Mouse (Mus musculus) limb, embryonic 12.5 days (tissue): ENCODE results near the gene Zfp933. TPM values are rescaled to one million over a fixed set of nuclear protein-coding genes. Genes with fewer than 3 reads are reported as not detected.
"Not testable (repeated sequence)": the region's sequence is repeated elsewhere in the genome, so short reads cannot be mapped to it uniquely, and the experiment has no call there.

Experiments used
- ATAC-seq: fragments of 200-750 bp; cut with Nextera tagmentation; 2 replicates; pipeline ENCODE4 v1.8.0; 2017; ENCODE audit warnings: low read depth, moderate TSS enrichment; ENCODE audit not compliant: insufficient number of reproducible peaks, insufficient read depth, low FRiP score, low TSS enrichment
- H3K27ac ChIP-seq: fragments of 300-500 bp; sonication (generic); 2 replicates; pipeline ENCODE4 v1.5.1; 2016; ENCODE audit warnings: mild to moderate bottlenecking, moderate library complexity
- H3K27me3 ChIP-seq: fragments of 300-500 bp; sonication (generic); 2 replicates; pipeline ENCODE4 v1.6.1; 2016; ENCODE audit warnings: mild to moderate bottlenecking, moderate library complexity
- H3K36me3 ChIP-seq: fragments of 300-500 bp; sonication (generic); 2 replicates; pipeline ENCODE4 v1.6.1; 2016; ENCODE audit warnings: mild to moderate bottlenecking, moderate library complexity
- H3K4me1 ChIP-seq: fragments of 300-500 bp; sonication (generic); replicated peaks from 2 replicates; pipeline ENCODE4 v1.6.1; 2016
- H3K4me2 ChIP-seq: fragments of 300-500 bp; sonication (generic); 2 replicates; pipeline ENCODE4 v1.6.1; 2016; ENCODE audit warnings: mild to moderate bottlenecking, moderate library complexity
- H3K4me3 ChIP-seq: fragments of 300-500 bp; sonication (generic); replicated peaks from 2 replicates; pipeline ENCODE4 v1.5.1; 2016; ENCODE audit warnings: mild to moderate bottlenecking
- H3K9ac ChIP-seq: fragments of 300-500 bp; sonication (generic); replicated peaks from 2 replicates; pipeline ENCODE4 v1.6.1; 2016; ENCODE audit warnings: mild to moderate bottlenecking, moderate library complexity
- H3K9me3 ChIP-seq: fragments of 300-500 bp; sonication (generic); 2 replicates; pipeline ENCODE4 v1.6.1; 2016; ENCODE audit warnings: mild to moderate bottlenecking, moderate library complexity
- WGBS: fragments of 180-500 bp; shearing (Covaris S2); methylation state at CpG from one replicate; pipeline ENCODE4 v1.1.7; 2016; 5-methylcytosine and 5-hydroxymethylcytosine counted together
- polyA plus RNA-seq: library from polyadenylated mRNA; unstranded; fragments of >200 nt; fragmentation: Nextera tagmentation; extraction: Ambion mirVana; gene quantifications from 2 replicates; pipeline ENCODE4 v1.2.1, GENCODE M21; 2016

Gene Zfp933
- polyA plus RNA-seq, 1 experiment from 2014 or later, result 6.1 TPM

DNA sequence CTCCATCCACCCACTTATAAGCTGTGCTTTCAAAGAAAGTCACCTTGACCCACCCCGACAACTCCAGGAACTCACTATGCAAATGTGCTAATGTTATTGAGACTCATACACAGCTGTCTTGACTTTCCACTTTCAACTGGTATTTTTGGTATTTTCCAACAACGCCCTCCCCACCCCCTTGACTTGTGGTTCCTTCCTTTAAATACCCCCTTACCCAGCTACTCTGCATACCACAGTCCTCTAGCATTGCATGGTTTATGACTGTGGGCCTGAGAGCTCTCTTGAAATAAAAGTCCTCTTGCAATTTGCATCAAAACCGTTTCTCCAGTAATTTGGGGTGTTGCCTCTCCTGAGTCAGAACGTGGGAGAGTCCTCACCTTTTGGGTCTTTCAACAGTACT is 39.7 kb downstream of the Zfp933 start:
- H3K9ac ChIP-seq, H3K27me3 ChIP-seq, ATAC-seq, H3K27ac ChIP-seq, H3K36me3 ChIP-seq, H3K4me1 ChIP-seq, H3K9me3 ChIP-seq: not testable (repeated sequence)
- WGBS, result 61% methylated on average over 4 of the region's 4 CpGs
- H3K4me2 ChIP-seq, result peak overlapping the region; percentile 68
- peak overlapping the region; percentile 52; the same call in 1 of the 2 replicates for H3K4me3 ChIP-seq

DNA sequence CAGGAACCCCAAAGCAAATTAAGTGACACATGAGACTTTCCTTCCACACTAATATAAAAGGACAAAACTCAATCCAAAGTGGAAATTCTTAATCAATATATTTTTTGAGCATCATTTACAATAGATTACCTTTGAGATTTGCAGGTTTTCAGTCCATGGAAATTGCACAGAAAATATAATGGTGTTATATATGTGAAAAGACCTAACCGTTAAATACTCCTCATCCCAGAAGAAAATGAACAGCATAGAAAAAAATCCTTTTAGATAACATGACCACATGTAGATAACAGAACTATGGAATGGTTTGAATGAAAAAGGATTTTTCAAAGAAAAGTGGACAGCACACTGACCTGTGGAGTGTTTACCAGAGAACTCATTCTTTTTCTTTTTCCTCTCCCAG is 52.9 kb downstream of the Zfp933 start:
- peaks cover 24% of the 10 kb centered on the region for H3K9me3 ChIP-seq
- H3K36me3 ChIP-seq, H3K4me1 ChIP-seq, H3K27ac ChIP-seq, H3K9ac ChIP-seq, H3K4me2 ChIP-seq, H3K4me3 ChIP-seq, H3K27me3 ChIP-seq, ATAC-seq: not testable (repeated sequence)
- 91% methylated on average over 1 of the region's 1 CpGs for WGBS

DNA sequence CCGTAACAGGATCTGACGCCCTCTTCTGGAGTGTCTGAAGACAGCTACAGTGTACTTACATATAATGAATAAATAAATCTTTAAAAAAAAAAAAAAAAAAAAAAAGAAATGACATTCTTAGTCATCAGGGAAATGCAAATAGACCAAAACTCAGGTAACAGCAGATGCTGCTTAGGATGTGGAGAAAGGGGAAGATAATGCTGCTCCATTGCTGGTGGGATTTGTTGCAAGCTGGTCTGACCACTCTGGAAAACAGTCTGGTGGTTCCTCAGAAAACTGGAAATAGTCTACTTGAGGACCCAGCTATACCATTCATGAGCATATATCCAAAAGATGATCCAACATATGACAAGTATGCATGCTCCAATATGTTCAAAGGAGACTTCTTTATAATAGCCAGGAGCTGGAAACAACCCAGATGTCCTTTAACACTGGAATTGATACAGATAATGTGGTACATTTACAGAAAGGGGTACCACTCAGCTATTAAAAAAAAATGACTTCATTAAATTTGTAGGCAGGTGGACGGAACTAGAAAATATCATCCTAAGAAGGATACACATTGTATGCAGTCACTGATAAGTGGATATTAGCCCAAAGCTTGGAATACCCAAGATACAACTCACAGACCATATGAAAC is 54.0 kb downstream of the Zfp933 start:
- not testable (repeated sequence) for H3K36me3 ChIP-seq, ATAC-seq, H3K9ac ChIP-seq, H3K4me2 ChIP-seq, H3K27me3 ChIP-seq, H3K4me1 ChIP-seq, H3K27ac ChIP-seq, H3K4me3 ChIP-seq
- 90% methylated on average over 1 of the region's 3 CpGs for WGBS
- peaks cover 24% of the 10 kb centered on the region for H3K9me3 ChIP-seq

DNA sequence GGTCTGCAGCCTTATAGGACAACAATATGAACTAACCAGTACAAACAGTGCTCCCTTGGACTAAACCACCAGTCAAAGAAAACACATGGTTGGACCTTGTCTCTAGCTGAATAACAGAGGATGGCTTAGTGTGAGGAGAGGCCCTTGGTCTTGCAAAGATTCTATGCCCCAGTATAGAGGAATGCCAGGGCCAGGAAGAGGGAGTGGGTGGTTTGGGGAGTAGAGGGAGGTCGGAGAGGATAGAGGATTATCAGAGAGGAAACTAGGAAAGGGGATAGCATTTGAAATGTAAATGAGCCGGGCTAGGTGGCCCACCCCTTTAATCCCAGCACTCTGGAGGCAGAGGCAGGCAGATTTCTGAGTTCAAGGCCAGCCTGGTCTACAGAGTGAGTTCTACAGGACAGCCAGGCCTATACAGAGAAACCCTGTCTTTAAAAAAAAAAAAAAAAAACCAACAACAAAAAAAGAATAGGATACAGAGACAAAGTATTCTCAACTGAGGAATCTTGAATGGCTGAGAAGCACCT is 54.7 kb downstream of the Zfp933 start:
- not testable (repeated sequence) for H3K4me2 ChIP-seq, H3K27ac ChIP-seq, H3K27me3 ChIP-seq, H3K9ac ChIP-seq, H3K36me3 ChIP-seq, H3K4me3 ChIP-seq, H3K4me1 ChIP-seq
- ATAC-seq, result peak; percentile 42; the same call in 1 of the 2 replicates
- peaks cover 24% of the 10 kb centered on the region for H3K9me3 ChIP-seq
- 64% methylated on average over 2 of the region's 2 CpGs for WGBS

DNA sequence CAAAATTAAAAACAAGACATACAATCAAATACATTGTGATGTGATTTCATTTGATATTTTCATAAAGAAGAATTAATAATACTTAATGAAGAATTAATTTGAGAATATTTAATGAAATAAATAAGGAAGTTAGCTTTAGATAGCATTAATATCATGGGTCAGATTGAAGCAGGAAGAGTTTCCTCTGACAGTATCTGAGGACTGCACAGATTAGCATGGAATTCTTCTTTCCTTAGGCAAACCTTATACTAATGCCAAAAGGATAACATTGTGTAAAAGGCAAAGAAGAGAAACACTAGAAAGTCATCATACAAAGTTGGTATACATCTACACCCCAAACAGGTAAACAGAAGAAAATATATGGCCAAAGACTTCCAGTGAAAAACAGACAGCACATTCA is 56.4 kb downstream of the Zfp933 start:
- not testable (repeated sequence) for H3K27me3 ChIP-seq, H3K4me3 ChIP-seq, H3K4me1 ChIP-seq, H3K9ac ChIP-seq, ATAC-seq, H3K27ac ChIP-seq, H3K36me3 ChIP-seq, H3K4me2 ChIP-seq
- H3K9me3 ChIP-seq, result peaks cover 24% of the 10 kb centered on the region

Other genes with a start within 250 kb of the Zfp933 start
- 2.5 and 3.1 TPM in 2 replicates for gene Zfp979, start 205.9 kb downstream of the Zfp933 start, polyA plus RNA-seq
- not detected in 2 replicates for gene Zfp534, start 145.8 kb downstream of the Zfp933 start, polyA plus RNA-seq
- 8.0 and 8.4 TPM in 2 replicates for gene Zfp984, start 38.6 kb downstream of the Zfp933 start, polyA plus RNA-seq
- gene Miip, start 20.4 kb upstream of the Zfp933 start, polyA plus RNA-seq, result 48.4 and 49.1 TPM in 2 replicates
- gene Fv1, start 20.6 kb upstream of the Zfp933 start, polyA plus RNA-seq, result 14.1 and 14.8 TPM in 2 replicates
- gene Mfn2, start 56.3 kb upstream of the Zfp933 start, polyA plus RNA-seq, result 32.3 and 32.5 TPM in 2 replicates
- gene Plod1, start 88.4 kb upstream of the Zfp933 start, polyA plus RNA-seq, result 51.2 and 56.3 TPM in 2 replicates
- 23.5 and 26.0 TPM in 2 replicates for gene 2510039O18Rik, start 92.5 kb upstream of the Zfp933 start, polyA plus RNA-seq
- gene Nppb, start 137.4 kb upstream of the Zfp933 start, polyA plus RNA-seq, result 0.28 TPM in 1 of 2 replicates, not detected in the other
- gene Nppa, start 152.4 kb upstream of the Zfp933 start, polyA plus RNA-seq, result 0.74 and 1.5 TPM in 2 replicates
- gene Clcn6, start 190.5 kb upstream of the Zfp933 start, polyA plus RNA-seq, result 8.5 and 8.8 TPM in 2 replicates
- 27.3 and 28.9 TPM in 2 replicates for gene Mthfr, start 190.7 kb upstream of the Zfp933 start, polyA plus RNA-seq
- 11.2 and 12.0 TPM in 2 replicates for gene Agtrap, start 239.7 kb upstream of the Zfp933 start, polyA plus RNA-seq